ENCODE assay signal across 19 mouse cellular contexts in genomic region chr5:135670881-135671280, GRCm38 (mm10).
"Had no signal": no experiment of that assay in that cellular context is flagged by ENCODE, and none has a peak within 500 bp of the region (broad histone marks: within the 10 kb centered on the region; RNA-seq: fewer than 3 reads in every experiment).

No protein-coding gene starts in this region.

- H3K36me3 ChIP-seq: limb, embryonic 10.5 days; limb, embryonic 13.5 days; liver, embryonic 12.5 days; liver, embryonic 15.5 days; neural tube, embryonic 12.5 days; neural tube, embryonic 15.5 days had no signal

- H3K4me2 ChIP-seq: limb, embryonic 13.5 days; liver, embryonic 12.5 days; liver, embryonic 15.5 days; midbrain, embryonic 11.5 days; neural tube, embryonic 12.5 days; neural tube, embryonic 15.5 days had no signal

- H3K27me3 ChIP-seq: limb, embryonic 13.5 days; liver, embryonic 15.5 days; neural tube, embryonic 12.5 days; neural tube, embryonic 15.5 days had no signal

- H3K4me3 ChIP-seq: layer of hippocampus, adult 2 months; limb, embryonic 10.5 days; limb, embryonic 13.5 days; liver, embryonic 12.5 days; liver, embryonic 15.5 days; neural tube, embryonic 12.5 days; neural tube, embryonic 15.5 days had no signal

- ATAC-seq: liver, embryonic 12.5 days had no signal

- H3K27ac ChIP-seq: kidney, postnatal 0 days; layer of hippocampus, adult 2 months; limb, embryonic 10.5 days; limb, embryonic 13.5 days; liver, embryonic 12.5 days; liver, embryonic 15.5 days; neural tube, embryonic 12.5 days; neural tube, embryonic 15.5 days had no signal

- H3K9ac ChIP-seq: limb, embryonic 13.5 days; liver, embryonic 12.5 days; liver, embryonic 15.5 days; neural tube, embryonic 12.5 days; neural tube, embryonic 15.5 days had no signal

- H3K9me3 ChIP-seq: limb, embryonic 10.5 days; liver, embryonic 12.5 days; liver, embryonic 15.5 days; neural tube, embryonic 12.5 days; neural tube, embryonic 15.5 days had no signal

- DNase-seq: kidney, postnatal 25 days; layer of hippocampus, adult 9-11 months; liver; lung, adult 2 months; lung, postnatal 14 days; lung, postnatal 4 days; midbrain, embryonic 14.5 days; right cerebral cortex, adult 18-20 months; thymus, adult 18-20 months; thymus, postnatal 36 days had no signal
